Mouse (Mus musculus) v-Abl transformed pro-B cells (cell line): ENCODE results near the gene F3.

Experiments
- in situ Hi-C, 2 experiments: fragments of 400-800 bp; cut with MboI; formaldehyde crosslinking; loops; one replicate each; pipeline ENCODE4 v1.15.1; 2025; ENCODE audit not compliant: unreplicated experiment in 2 of 2

The F3 gene

GRCm38 (mm10) chr3:121703880-121704243, 19.5 kb upstream of the F3 start:
- in situ Hi-C loops = no loop called here

- in situ Hi-C loops = no loop called here
These were observed 17.2 kb upstream of the F3 start for GRCm38 (mm10) chr3:121706087-121706486.

- in situ Hi-C loops = no loop called here
These were observed 16.2 kb upstream of the F3 start for GRCm38 (mm10) chr3:121707106-121707505.

- in situ Hi-C loops = no loop called here
These were observed 12.3 kb upstream of the F3 start for GRCm38 (mm10) chr3:121710894-121711531.

- in situ Hi-C loops = no loop called here
These were observed 11.1 kb upstream of the F3 start for GRCm38 (mm10) chr3:121712222-121712621.

- in situ Hi-C loops = no loop called here
These were observed 10.1 kb upstream of the F3 start for GRCm38 (mm10) chr3:121713151-121713701.

GRCm38 (mm10) chr3:121713816-121714215, 9.5 kb upstream of the F3 start:
- in situ Hi-C loops = no loop called here

- in situ Hi-C loops = no loop called here
These were observed 8.9 kb upstream of the F3 start for GRCm38 (mm10) chr3:121714461-121714860.

GRCm38 (mm10) chr3:121715336-121715735, 8.0 kb upstream of the F3 start:
- in situ Hi-C loops = no loop called here

GRCm38 (mm10) chr3:121715741-121716459, 7.4 kb upstream of the F3 start:
- in situ Hi-C loops = no loop called here

GRCm38 (mm10) chr3:121716480-121716879, 6.9 kb upstream of the F3 start:
- in situ Hi-C loops = no loop called here

- in situ Hi-C loops = no loop called here
These were observed 4.7 kb upstream of the F3 start for GRCm38 (mm10) chr3:121718679-121719078.

- in situ Hi-C loops = no loop called here
These were observed 3.6 kb upstream of the F3 start for GRCm38 (mm10) chr3:121719701-121720100.

GRCm38 (mm10) chr3:121720801-121721690, 2.3 kb upstream of the F3 start:
- in situ Hi-C loops = no loop called here

GRCm38 (mm10) chr3:121721691-121722070, 1.7 kb upstream of the F3 start:
- in situ Hi-C loops = no loop called here

- in situ Hi-C loops = no loop called here
These were observed 709 bp downstream of the F3 start for GRCm38 (mm10) chr3:121723968-121724524.

GRCm38 (mm10) chr3:121724553-121724952, 1.2 kb downstream of the F3 start:
- in situ Hi-C loops = no loop called here

GRCm38 (mm10) chr3:121725651-121726050, 2.3 kb downstream of the F3 start:
- in situ Hi-C loops = no loop called here

GRCm38 (mm10) chr3:121729678-121730077, 6.3 kb downstream of the F3 start:
- in situ Hi-C loops = loop anchor here (10.0 kb wide), 4 partner anchors 195 to 565 kb away; partner anchors contain the start of genes Rwdd3 (in 1 of the 2) and Slc44a3 (in 1 of the 2)

- in situ Hi-C loops = loop anchor here (5.0 to 10.0 kb wide), 7 partner anchors 201 to 571 kb away; partner anchors contain the start of genes Rwdd3 (in 1 of the 2) and Slc44a3 (in 1 of the 2)
These were observed 12.2 kb downstream of the F3 start for GRCm38 (mm10) chr3:121735542-121735941.
